Mouse (Mus musculus): ENCODE data around the gene 0610040J01Rik. TPM values are rescaled to one million over a fixed set of nuclear protein-coding genes. Genes with fewer than 3 reads are reported as not detected.
A peak's percentile ranks its signal among the peaks of the same experiment; 100 is the strongest.

0610040J01Rik gene
- polyA plus RNA-seq, 1 experiment = 53.8 TPM

GRCm38 (mm10) chr5:63839801-63840416, 27.7 kb downstream of the 0610040J01Rik start:
- 64% methylated on average over 12 of the region's 12 CpGs for WGBS
- Histone ChIP-seq H3K4me1 (ENCODE audit: control insufficient read depth, insufficient read depth, insufficient read length, low read length) (peaks cover 16% of the 10 kb centered on the region; the same call in 1 of the 2 replicates), H3K36me3 (ENCODE audit: control insufficient read depth, insufficient read depth, low read length) (no peaks in the 10 kb centered on the region; the same call in 1 of the 2 replicates), H3K27ac (ENCODE audit: insufficient read depth, low read depth, low read length) (peak overlapping the region; percentile 37; the same call in 1 of the 2 replicates), H3K27me3 (ENCODE audit: control insufficient read depth, insufficient read depth, low read length) (no peaks in the 10 kb centered on the region), H3K4me3 (ENCODE audit: low read depth, low read length) (no peak overlapping the region)
- TF ChIP-seq CTCF (IDR thresholded peaks at IDR 0.05; ENCODE audit: extremely low read depth, insufficient read length, insufficient replicate concordance, low read depth, low read length) (no peak), POLR2A (IDR thresholded peaks at IDR 0.05; ENCODE audit: low read depth, low read length) (no peak)

- Histone ChIP-seq H3K36me3 (ENCODE audit: control insufficient read depth, insufficient read depth, low read length) (peaks cover 6% of the 10 kb centered on the region), H3K4me1 (ENCODE audit: control insufficient read depth, insufficient read depth, insufficient read length, low read length) (peaks cover 5% of the 10 kb centered on the region; the same call in 1 of the 2 replicates), H3K27ac (ENCODE audit: insufficient read depth, low read depth, low read length) (peak overlapping the region; percentile 93), H3K27me3 (ENCODE audit: control insufficient read depth, insufficient read depth, low read length) (no peaks in the 10 kb centered on the region), H3K4me3 (ENCODE audit: low read depth, low read length) (peak overlapping the region; percentile 42)
- WGBS = 41% methylated on average over 8 of the region's 8 CpGs
- no peak for TF ChIP-seq CTCF (IDR thresholded peaks at IDR 0.05; ENCODE audit: extremely low read depth, insufficient read length, insufficient replicate concordance, low read depth, low read length)
- no peak for TF ChIP-seq POLR2A (IDR thresholded peaks at IDR 0.05; ENCODE audit: low read depth, low read length)
These were observed 34.9 kb downstream of the 0610040J01Rik start for GRCm38 (mm10) chr5:63847080-63847479.

GRCm38 (mm10) chr5:63847541-63848226, 35.5 kb downstream of the 0610040J01Rik start:
- TF ChIP-seq CTCF (IDR thresholded peaks at IDR 0.05; ENCODE audit: extremely low read depth, insufficient read length, insufficient replicate concordance, low read depth, low read length) (no peak), POLR2A (IDR thresholded peaks at IDR 0.05; ENCODE audit: low read depth, low read length) (no peak)
- Histone ChIP-seq H3K36me3 (ENCODE audit: control insufficient read depth, insufficient read depth, low read length) (peaks cover 6% of the 10 kb centered on the region), H3K4me3 (ENCODE audit: low read depth, low read length) (peak overlapping the region; percentile 42), H3K4me1 (ENCODE audit: control insufficient read depth, insufficient read depth, insufficient read length, low read length) (peaks cover 5% of the 10 kb centered on the region; the same call in 1 of the 2 replicates), H3K27me3 (ENCODE audit: control insufficient read depth, insufficient read depth, low read length) (no peaks in the 10 kb centered on the region), H3K27ac (ENCODE audit: insufficient read depth, low read depth, low read length) (peak overlapping the region; percentile 93)
- WGBS = 34% methylated on average over 13 of the region's 13 CpGs

GRCm38 (mm10) chr5:63858901-63859300, 46.7 kb downstream of the 0610040J01Rik start:
- H3K4me1 ChIP-seq (ENCODE audit: control insufficient read depth, insufficient read depth, insufficient read length, low read length) = no peaks in the 10 kb centered on the region
- WGBS = 79% methylated on average over 8 of the region's 8 CpGs
- H3K27me3 ChIP-seq (ENCODE audit: control insufficient read depth, insufficient read depth, low read length) = no peaks in the 10 kb centered on the region
- peaks cover 4% of the 10 kb centered on the region for H3K36me3 ChIP-seq (ENCODE audit: control insufficient read depth, insufficient read depth, low read length)
- TF ChIP-seq POLR2A (IDR thresholded peaks at IDR 0.05; ENCODE audit: low read depth, low read length) (no peak), CTCF (IDR thresholded peaks at IDR 0.05; ENCODE audit: extremely low read depth, insufficient read length, insufficient replicate concordance, low read depth, low read length) (no peak)
- no peak overlapping the region for H3K27ac ChIP-seq (ENCODE audit: insufficient read depth, low read depth, low read length)
- no peak overlapping the region for H3K4me3 ChIP-seq (ENCODE audit: low read depth, low read length)

GRCm38 (mm10) chr5:63867421-63867820, 55.3 kb downstream of the 0610040J01Rik start:
- H3K36me3 ChIP-seq (ENCODE audit: control insufficient read depth, insufficient read depth, low read length) = no peaks in the 10 kb centered on the region
- no peaks in the 10 kb centered on the region; the same call in 1 of the 2 replicates for H3K4me1 ChIP-seq (ENCODE audit: control insufficient read depth, insufficient read depth, insufficient read length, low read length)
- H3K4me3 ChIP-seq (ENCODE audit: low read depth, low read length) = no peak overlapping the region
- 61% methylated on average over 3 of the region's 3 CpGs for WGBS
- TF ChIP-seq CTCF (IDR thresholded peaks at IDR 0.05; ENCODE audit: extremely low read depth, insufficient read length, insufficient replicate concordance, low read depth, low read length) (no peak), POLR2A (IDR thresholded peaks at IDR 0.05; ENCODE audit: low read depth, low read length) (no peak)
- no peaks in the 10 kb centered on the region for H3K27me3 ChIP-seq (ENCODE audit: control insufficient read depth, insufficient read depth, low read length)
- no peak overlapping the region for H3K27ac ChIP-seq (ENCODE audit: insufficient read depth, low read depth, low read length)

- WGBS = 55% methylated on average over 17 of the region's 17 CpGs
- TF ChIP-seq CTCF (IDR thresholded peaks at IDR 0.05; ENCODE audit: extremely low read depth, insufficient read length, insufficient replicate concordance, low read depth, low read length) (no peak), POLR2A (IDR thresholded peaks at IDR 0.05; ENCODE audit: low read depth, low read length) (no peak)
- Histone ChIP-seq H3K4me1 (ENCODE audit: control insufficient read depth, insufficient read depth, insufficient read length, low read length) (peaks cover 5% of the 10 kb centered on the region; the same call in 1 of the 2 replicates), H3K4me3 (ENCODE audit: low read depth, low read length) (no peak overlapping the region), H3K36me3 (ENCODE audit: control insufficient read depth, insufficient read depth, low read length) (0 out of 2 replicates have a peak, but pooled peaks cover under 1% of the 10 kb centered on the region), H3K27me3 (ENCODE audit: control insufficient read depth, insufficient read depth, low read length) (no peaks in the 10 kb centered on the region), H3K27ac (ENCODE audit: insufficient read depth, low read depth, low read length) (no peak overlapping the region)
These were observed 60.2 kb downstream of the 0610040J01Rik start for GRCm38 (mm10) chr5:63872176-63872932.

Data from small intestine, adult 2 months (tissue).